Mouse (Mus musculus) stomach, postnatal 0 days (tissue): ENCODE measurements at regions not wholly inside any gene's neighbourhood (a gene's known extent, or its start where the extent isn't known, plus 50 kb on each side); places are given as distances from the start of the nearest gene placed in this dataset.

Experiments used
- CTCF ChIP-seq: IDR thresholded peaks from 2 replicates; pipeline ENCODE4 v1.5.1; 2016; ENCODE audit warnings: antibody characterized with exemption, low read depth, mild to moderate bottlenecking, moderate library complexity
- EP300 ChIP-seq: optimal IDR thresholded peaks from 2 replicates; pipeline ENCODE3; 2016; ENCODE audit warnings: antibody characterized with exemption

- TF ChIP-seq CTCF (no peak), EP300 (no peak)
Measured at GRCm38 (mm10) chr19:20027667-20028282, 363.0 kb downstream of the Anxa1 start.
